22 mouse cellular contexts compared by ENCODE assay signal in the genomic region with DNA sequence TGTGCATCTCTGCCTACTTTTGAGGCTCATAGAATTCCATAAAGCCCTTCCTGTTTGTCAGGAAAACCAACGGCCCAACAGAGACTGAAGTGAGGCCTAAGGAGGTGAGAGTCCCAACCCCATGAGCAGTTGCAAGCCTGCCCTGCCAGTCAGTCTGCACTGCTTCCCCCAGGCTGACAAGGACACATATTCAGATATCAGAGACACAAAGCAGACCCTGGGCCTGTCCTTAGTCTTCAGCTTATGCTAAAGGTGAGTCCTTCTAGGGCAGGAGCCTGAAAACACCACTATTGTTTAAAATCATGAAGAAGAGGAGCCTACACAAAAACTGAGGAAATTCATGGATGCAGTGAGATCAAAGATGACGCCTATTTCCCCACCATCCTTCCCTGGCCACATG. TPM values are rescaled to one million over a fixed set of nuclear protein-coding genes. Genes with fewer than 3 reads are reported as not detected.
"Had no signal": no experiment of that assay in that cellular context is flagged by ENCODE, and none has a peak within 500 bp of the region (broad histone marks: within the 10 kb centered on the region; RNA-seq: fewer than 3 reads in every experiment).

No protein-coding gene starts in this region.

- H3K4me2 ChIP-seq: lung, embryonic 14.5 days; midbrain, embryonic 12.5 days; neural tube, embryonic 13.5 days; neural tube, embryonic 15.5 days; stomach, embryonic 15.5 days had no signal

- H3K9me3 ChIP-seq: midbrain, embryonic 10.5 days; midbrain, embryonic 12.5 days; neural tube, embryonic 13.5 days; neural tube, embryonic 15.5 days; stomach, embryonic 15.5 days had no signal

- H3K36me3 ChIP-seq: midbrain, embryonic 10.5 days; midbrain, embryonic 12.5 days; neural tube, embryonic 13.5 days; neural tube, embryonic 15.5 days; stomach, embryonic 15.5 days had no signal

- H3K4me1 ChIP-seq: stomach, embryonic 15.5 days had no signal

- ATAC-seq: midbrain, embryonic 16.5 days had no signal

- H3K9ac ChIP-seq: lung, embryonic 14.5 days; midbrain, embryonic 12.5 days; neural tube, embryonic 13.5 days; neural tube, embryonic 15.5 days; stomach, embryonic 15.5 days had no signal

- H3K27ac ChIP-seq: midbrain, embryonic 10.5 days; midbrain, embryonic 12.5 days; neural tube, embryonic 13.5 days; neural tube, embryonic 15.5 days; stomach, embryonic 15.5 days; stomach, postnatal 0 days had no signal

- H3K27me3 ChIP-seq: neural tube, embryonic 13.5 days; neural tube, embryonic 15.5 days; stomach, embryonic 15.5 days had no signal

- DNase-seq: lung, adult 18-20 months; lung, embryonic 14.5 days; lung, postnatal 10 days; lung, postnatal 4 days; midbrain, embryonic 14.5 days; retina, postnatal 1 day; right cerebral cortex, adult 18-20 months; right cerebral cortex, postnatal 25 days; right cerebral cortex, postnatal 4 days; spleen, adult 18-20 months; thymus, adult 2 months; thymus, postnatal 25 days; thymus, postnatal 4 days had no signal

- H3K4me3 ChIP-seq: midbrain, embryonic 10.5 days; midbrain, embryonic 12.5 days; myocyte; neural tube, embryonic 13.5 days; neural tube, embryonic 15.5 days; stomach, embryonic 15.5 days had no signal

RNA-seq across cellular contexts. Expression of a gene that starts 13.5 kb away (rescaled TPM):
- total RNA-seq: megakaryocyte-erythroid progenitor cell, adult 5-6 weeks had no signal
